Mouse (Mus musculus): ENCODE data around the gene Slit3.

- TF ChIP-seq CTCF (IDR thresholded peaks at IDR 0.05; ENCODE audit: low read depth, low read length) (no peak), POLR2A (IDR thresholded peaks at IDR 0.05; ENCODE audit: extremely low read depth, insufficient read depth, low read length) (no peak)
Measured at GRCm38 (mm10) chr11:35109781-35110180, 11.2 kb upstream of the Slit3 start.
